Mouse (Mus musculus) gastrocnemius, adult 2 months (tissue): ENCODE measurements at regions not wholly inside any gene's neighbourhood (a gene's known extent, or its start where the extent isn't known, plus 50 kb on each side); places are given as distances from the start of the nearest gene placed in this dataset.

Experiments used
- DNase-seq: peaks from one replicate; pipeline ENCODE4 v3.0.0; 2022
- H3K27ac ChIP-seq: fragments of 200-600 bp; 2 replicates; pipeline ENCODE4 v1.8.1; 2022; ENCODE audit warnings: mild to moderate bottlenecking
- H3K4me3 ChIP-seq: fragments of 200-600 bp; 2 replicates; pipeline ENCODE4 v1.8.1; 2022; ENCODE audit warnings: mild to moderate bottlenecking, moderate library complexity
- CTCF ChIP-seq: fragments of 200-600 bp; IDR thresholded peaks from 2 replicates; pipeline ENCODE4 v1.8.1; 2022; ENCODE audit warnings: antibody characterized with exemption, mild to moderate bottlenecking, moderate library complexity
- intact Hi-C: fragments of 180-260 bp; cut with DNase I; formaldehyde crosslinking; loops from one replicate; pipeline ENCODE4 v1.15.1; 2025

DNA sequence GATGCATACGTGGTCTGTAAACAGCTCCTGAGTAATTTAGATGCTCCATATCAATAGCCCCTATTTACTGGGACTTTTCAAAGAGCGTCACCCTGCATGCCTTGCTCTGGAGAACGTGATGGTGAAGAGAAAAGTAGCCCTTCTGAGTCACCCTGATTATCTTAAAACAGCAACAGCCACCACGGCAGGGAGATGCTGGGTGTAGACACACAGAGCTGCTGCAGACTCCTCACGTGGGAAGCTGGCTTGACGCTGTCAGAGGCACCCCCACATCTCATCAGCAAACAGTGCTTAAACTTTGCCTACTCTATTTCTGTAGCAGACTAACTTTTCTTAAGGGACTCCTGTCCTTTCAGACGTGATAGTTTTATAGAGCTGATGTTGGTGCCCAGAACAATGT, 96.9 kb upstream of the 9330182O14Rik start:
- no peak for DNase-seq
- Histone ChIP-seq H3K27ac (no peak overlapping the region), H3K4me3 (no peak overlapping the region)
- intact Hi-C loops: no loop called here
- TF ChIP-seq CTCF: no peak

GRCm38 (mm10) chr15:40046219-40046618, 87.9 kb upstream of the 9330182O14Rik start:
- TF ChIP-seq CTCF: no peak
- intact Hi-C loops: no loop called here
- no peak overlapping the region for H3K4me3 ChIP-seq
- no peak overlapping the region for H3K27ac ChIP-seq
- no peak for DNase-seq

DNA sequence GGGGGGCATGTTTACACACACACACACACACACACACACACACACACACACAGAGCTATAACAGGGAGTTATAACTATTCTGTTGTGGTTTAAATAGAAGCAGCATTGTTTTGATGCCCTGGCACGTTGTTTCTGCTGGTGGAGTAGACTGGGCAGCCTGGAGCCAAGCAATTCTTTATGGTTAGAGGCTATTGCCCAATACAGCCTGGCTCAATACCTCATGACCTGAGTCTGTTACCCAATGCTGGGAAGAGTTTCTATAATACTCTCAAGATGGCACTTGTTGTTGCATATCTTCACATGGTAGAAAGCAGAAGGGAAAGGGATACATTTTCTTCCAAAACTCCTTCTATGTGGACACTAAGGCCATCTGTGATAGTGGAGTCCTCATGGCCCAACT, 87.1 kb upstream of the 9330182O14Rik start:
- Histone ChIP-seq H3K27ac (no peak overlapping the region), H3K4me3 (no peak overlapping the region)
- intact Hi-C loops: no loop called here
- no peak for TF ChIP-seq CTCF
- no peak for DNase-seq

DNA sequence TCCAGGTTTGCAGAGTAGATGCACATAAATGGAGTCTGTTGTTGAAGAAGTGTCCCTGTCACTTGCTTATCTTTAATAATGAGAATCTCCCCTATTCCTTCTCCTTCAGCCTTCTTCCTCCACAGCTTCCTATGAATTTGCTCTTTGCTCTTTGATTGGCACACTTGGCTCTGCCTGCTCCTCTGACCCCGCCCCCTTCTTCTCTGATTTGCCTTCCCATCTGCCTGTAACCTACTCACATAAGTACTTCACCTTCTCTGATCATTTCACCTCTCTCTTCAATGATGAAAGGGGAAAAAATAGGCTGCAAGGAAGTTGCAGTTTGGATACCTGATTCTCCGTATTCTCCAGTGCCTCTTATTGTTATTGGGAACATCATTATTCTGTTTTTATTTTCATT, 66.1 kb upstream of the 9330182O14Rik start:
- no peak overlapping the region for H3K4me3 ChIP-seq
- no peak for DNase-seq
- no peak for TF ChIP-seq CTCF
- intact Hi-C loops: loop anchor here (5.0 kb wide), 1 partner anchor 41 kb away; no protein-coding TSS in a partner anchor
- H3K27ac ChIP-seq: no peak overlapping the region

GRCm38 (mm10) chr15:40075334-40075893, 58.8 kb upstream of the 9330182O14Rik start:
- Histone ChIP-seq H3K4me3 (no peak overlapping the region), H3K27ac (no peak overlapping the region)
- no peak for TF ChIP-seq CTCF
- peak; percentile 32 for DNase-seq
- intact Hi-C loops: no loop called here

GRCm38 (mm10) chr15:40079872-40080271, 54.3 kb upstream of the 9330182O14Rik start:
- DNase-seq: no peak
- intact Hi-C loops: no loop called here
- Histone ChIP-seq H3K27ac (no peak overlapping the region), H3K4me3 (no peak overlapping the region)
- TF ChIP-seq CTCF: no peak
